Mouse (Mus musculus) liver, embryonic 11.5 days (tissue): ENCODE measurements around the gene Lrrn1. TPM values are rescaled to one million over a fixed set of nuclear protein-coding genes. Genes with fewer than 3 reads are reported as not detected.

ENCODE experiments used
- ATAC-seq: fragments of 200-750 bp; cut with Nextera tagmentation; replicated peaks from 2 replicates; pipeline ENCODE4 v1.8.0; 2017; ENCODE audit warnings: moderate number of reproducible peaks, mild to moderate bottlenecking, moderate TSS enrichment, moderate library complexity; ENCODE audit not compliant: low FRiP score
- DNase-seq: peaks from one replicate; pipeline ENCODE4 v3.0.0-alpha.2; 2017; ENCODE audit warnings: low spot score
- H3K27ac ChIP-seq: fragments of 300-500 bp; sonication (generic); 2 replicates; pipeline ENCODE4 v1.5.1; 2014; ENCODE audit warnings: mild to moderate bottlenecking, low read depth, low read length, control low read depth
- H3K27me3 ChIP-seq: fragments of 300-500 bp; sonication (generic); replicated peaks from 2 replicates; pipeline ENCODE4 v1.6.1; 2014; ENCODE audit warnings: low read length, mixed read lengths; ENCODE audit not compliant: control insufficient read depth, insufficient read depth
- H3K36me3 ChIP-seq: fragments of 300-500 bp; sonication (generic); 2 replicates; pipeline ENCODE4 v1.6.1; 2014; ENCODE audit warnings: mild to moderate bottlenecking, low read length, moderate library complexity, mixed read lengths; ENCODE audit not compliant: control insufficient read depth, insufficient read depth
- H3K4me1 ChIP-seq: fragments of 300-500 bp; sonication (generic); replicated peaks from 2 replicates; pipeline ENCODE4 v1.6.1; 2014; ENCODE audit warnings: low read length, mixed read lengths; ENCODE audit not compliant: control insufficient read depth, insufficient read depth
- H3K4me2 ChIP-seq: fragments of 300-500 bp; sonication (generic); 2 replicates; pipeline ENCODE4 v1.6.1; 2014; ENCODE audit warnings: mild to moderate bottlenecking, control low read depth, moderate library complexity
- H3K4me3 ChIP-seq: fragments of 300-500 bp; sonication (generic); 2 replicates; pipeline ENCODE4 v1.5.1; 2014; ENCODE audit warnings: low read depth, low read length, control low read depth
- H3K9ac ChIP-seq: fragments of 300-500 bp; sonication (generic); 2 replicates; pipeline ENCODE4 v1.6.1; 2014; ENCODE audit warnings: low read depth, low read length, control low read depth
- H3K9me3 ChIP-seq: fragments of 300-500 bp; sonication (generic); 2 replicates; pipeline ENCODE4 v1.6.1; 2016; ENCODE audit warnings: low read length, inconsistent platforms, mixed read lengths; ENCODE audit not compliant: control insufficient read depth
- WGBS: fragments of 180-500 bp; shearing (Covaris S2); extraction: QIAGEN DNeasy Blood & Tissue Kit; methylation state at CpG from one replicate; pipeline ENCODE4 v1.1.7; 2014; 5-methylcytosine and 5-hydroxymethylcytosine counted together
- polyA plus RNA-seq: library from polyadenylated mRNA; unstranded; fragments of >200 nt; fragmentation: Nextera tagmentation; extraction: Ambion mirVana; gene quantifications from 2 replicates; pipeline ENCODE4 v1.2.1, GENCODE M21; 2014

Gene Lrrn1
- polyA plus RNA-seq, 1 experiment from 2014 or later = 6.0 TPM

GRCm38 (mm10) chr6:107534533-107534932 lies 5.0 kb downstream of the Lrrn1 start:
- ATAC-seq (no peak), DNase-seq (no peak)
- no peak overlapping the region for H3K9ac ChIP-seq
- H3K9me3 ChIP-seq = no peaks in the 10 kb centered on the region
- 36% methylated on average over 1 of the region's 1 CpGs for WGBS
- H3K4me3 ChIP-seq = no peak overlapping the region
- H3K36me3 ChIP-seq = no peaks in the 10 kb centered on the region
- H3K4me1 ChIP-seq = no peaks in the 10 kb centered on the region
- H3K4me2 ChIP-seq = no peak overlapping the region
- H3K27me3 ChIP-seq = peaks cover 28% of the 10 kb centered on the region
- no peak overlapping the region for H3K27ac ChIP-seq

- ATAC-seq = no peak
Measured at GRCm38 (mm10) chr6:107536631-107537030, 7.1 kb downstream of the Lrrn1 start.

GRCm38 (mm10) chr6:107541222-107541621 lies 11.7 kb downstream of the Lrrn1 start:
- Histone ChIP-seq H3K4me2 (no peak overlapping the region), H3K4me1 (no peaks in the 10 kb centered on the region), H3K9ac (no peak overlapping the region), H3K9me3 (no peaks in the 10 kb centered on the region), H3K27me3 (no peaks in the 10 kb centered on the region), H3K36me3 (no peaks in the 10 kb centered on the region), H3K27ac (no peak overlapping the region), H3K4me3 (no peak overlapping the region)
- DNase-seq = no peak
- no peak for ATAC-seq
- 85% methylated on average over 11 of the region's 11 CpGs for WGBS

More at GRCm38 (mm10) chr6:107536631-107537030, 7.1 kb downstream of the Lrrn1 start:
- no peaks in the 10 kb centered on the region for H3K36me3 ChIP-seq
- no peak overlapping the region for H3K4me3 ChIP-seq
- WGBS = 86% methylated on average over 4 of the region's 4 CpGs
- H3K27ac ChIP-seq = no peak overlapping the region
- no peak overlapping the region for H3K9ac ChIP-seq
- no peaks in the 10 kb centered on the region for H3K9me3 ChIP-seq
- peaks cover 7% of the 10 kb centered on the region for H3K27me3 ChIP-seq
- H3K4me2 ChIP-seq = no peak overlapping the region
- no peaks in the 10 kb centered on the region for H3K4me1 ChIP-seq
- DNase-seq = no peak

GRCm38 (mm10) chr6:107541918-107542317 lies 12.3 kb downstream of the Lrrn1 start:
- no peaks in the 10 kb centered on the region for H3K27me3 ChIP-seq
- no peak overlapping the region for H3K9ac ChIP-seq
- H3K9me3 ChIP-seq = no peaks in the 10 kb centered on the region
- H3K4me3 ChIP-seq = no peak overlapping the region
- H3K36me3 ChIP-seq = no peaks in the 10 kb centered on the region
- DNase-seq (no peak), ATAC-seq (no peak)
- H3K4me1 ChIP-seq = no peaks in the 10 kb centered on the region
- H3K27ac ChIP-seq = no peak overlapping the region
- 75% methylated on average over 4 of the region's 4 CpGs for WGBS
- H3K4me2 ChIP-seq = no peak overlapping the region

GRCm38 (mm10) chr6:107546272-107546671 lies 16.7 kb downstream of the Lrrn1 start:
- DNase-seq (no peak), ATAC-seq (no peak)
- no peak overlapping the region for H3K27ac ChIP-seq
- no peaks in the 10 kb centered on the region for H3K4me1 ChIP-seq
- no peaks in the 10 kb centered on the region for H3K36me3 ChIP-seq
- H3K4me3 ChIP-seq = no peak overlapping the region
- H3K9ac ChIP-seq = no peak overlapping the region
- no peaks in the 10 kb centered on the region for H3K9me3 ChIP-seq
- WGBS = 63% methylated on average over 2 of the region's 2 CpGs
- H3K4me2 ChIP-seq = no peak overlapping the region
- no peaks in the 10 kb centered on the region for H3K27me3 ChIP-seq

- ATAC-seq = no peak
- WGBS = 72% methylated on average over 1 of the region's 1 CpGs
Measured at GRCm38 (mm10) chr6:107552511-107552910, 22.9 kb downstream of the Lrrn1 start.

DNA sequence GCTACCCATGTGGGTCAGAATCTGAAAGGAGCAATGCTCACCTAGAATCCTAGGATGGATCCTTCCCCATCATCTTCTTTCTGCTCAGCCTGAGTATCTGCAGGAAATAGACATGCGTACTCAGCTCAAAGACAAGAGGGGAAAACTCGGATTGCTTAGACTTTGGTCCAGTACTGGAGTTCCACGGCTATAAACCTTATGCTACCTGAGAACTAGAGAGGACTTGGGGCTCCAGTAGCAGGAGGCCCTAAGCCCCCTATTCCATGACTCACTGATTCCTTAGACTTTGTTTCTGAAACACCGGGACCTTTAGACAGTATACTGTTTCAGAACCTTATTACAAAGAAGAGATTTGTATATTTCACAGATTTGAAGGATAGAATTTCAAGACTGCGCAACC lies 25.8 kb downstream of the Lrrn1 start:
- no peak for DNase-seq
- Histone ChIP-seq H3K27me3 (no peaks in the 10 kb centered on the region), H3K9ac (no peak overlapping the region), H3K27ac (no peak overlapping the region), H3K9me3 (no peaks in the 10 kb centered on the region), H3K4me1 (no peaks in the 10 kb centered on the region), H3K4me3 (no peak overlapping the region), H3K36me3 (no peaks in the 10 kb centered on the region), H3K4me2 (no peak overlapping the region)
- WGBS = 84% methylated on average over 5 of the region's 5 CpGs
- ATAC-seq = no peak

More at GRCm38 (mm10) chr6:107552511-107552910, 22.9 kb downstream of the Lrrn1 start:
- H3K9ac ChIP-seq = no peak overlapping the region
- H3K4me1 ChIP-seq = no peaks in the 10 kb centered on the region
- no peak for DNase-seq
- H3K36me3 ChIP-seq = no peaks in the 10 kb centered on the region
- H3K9me3 ChIP-seq = no peaks in the 10 kb centered on the region
- no peak overlapping the region for H3K4me2 ChIP-seq
- no peak overlapping the region for H3K27ac ChIP-seq
- H3K4me3 ChIP-seq = no peak overlapping the region
- no peaks in the 10 kb centered on the region for H3K27me3 ChIP-seq

- DNase-seq (no peak), ATAC-seq (no peak)
- no peaks in the 10 kb centered on the region for H3K36me3 ChIP-seq
- H3K4me2 ChIP-seq = no peak overlapping the region
- WGBS = 68% methylated on average over 3 of the region's 3 CpGs
- H3K27ac ChIP-seq = no peak overlapping the region
- no peaks in the 10 kb centered on the region for H3K27me3 ChIP-seq
- no peaks in the 10 kb centered on the region for H3K9me3 ChIP-seq
- H3K9ac ChIP-seq = no peak overlapping the region
- H3K4me3 ChIP-seq = no peak overlapping the region
- H3K4me1 ChIP-seq = no peaks in the 10 kb centered on the region
Measured at GRCm38 (mm10) chr6:107556996-107557395, 27.4 kb downstream of the Lrrn1 start.

DNA sequence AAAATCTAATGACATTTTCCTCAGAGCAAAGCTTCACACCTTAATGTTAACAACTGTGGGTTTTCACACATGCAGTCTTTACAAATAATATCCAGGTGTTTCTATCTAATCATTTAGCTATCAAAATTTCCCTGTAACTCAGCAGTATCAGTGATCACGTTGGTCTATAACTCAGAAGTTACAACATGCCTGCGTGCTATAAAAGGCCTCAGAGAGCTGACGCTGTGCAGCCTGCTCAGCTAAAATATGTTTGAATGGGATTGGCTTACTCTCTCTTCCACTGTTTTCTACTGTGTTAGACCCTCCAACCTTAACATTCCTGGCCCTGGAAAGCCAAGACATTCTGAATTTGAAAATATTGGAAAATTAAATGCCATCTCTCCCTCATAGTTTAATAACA lies 28.2 kb downstream of the Lrrn1 start:
- WGBS = 79% methylated on average over 3 of the region's 3 CpGs
- ATAC-seq = no peak

More for the DNA sequence above, 28.2 kb downstream of the Lrrn1 start:
- H3K4me3 ChIP-seq = no peak overlapping the region
- no peak overlapping the region for H3K9ac ChIP-seq
- H3K4me2 ChIP-seq = no peak overlapping the region
- H3K27me3 ChIP-seq = no peaks in the 10 kb centered on the region
- no peaks in the 10 kb centered on the region for H3K36me3 ChIP-seq
- H3K27ac ChIP-seq = no peak overlapping the region
- H3K9me3 ChIP-seq = no peaks in the 10 kb centered on the region
- no peak for DNase-seq
- H3K4me1 ChIP-seq = no peaks in the 10 kb centered on the region
